Mouse (Mus musculus) stomach, postnatal 0 days (tissue): ENCODE measurements at regions not wholly inside any gene's neighbourhood (a gene's known extent, or its start where the extent isn't known, plus 50 kb on each side); places are given as distances from the start of the nearest gene placed in this dataset.

Experiments used
- CTCF ChIP-seq: IDR thresholded peaks from 2 replicates; pipeline ENCODE4 v1.5.1; 2016; ENCODE audit warnings: antibody characterized with exemption, low read depth, mild to moderate bottlenecking, moderate library complexity
- EP300 ChIP-seq: optimal IDR thresholded peaks from 2 replicates; pipeline ENCODE3; 2016; ENCODE audit warnings: antibody characterized with exemption

DNA sequence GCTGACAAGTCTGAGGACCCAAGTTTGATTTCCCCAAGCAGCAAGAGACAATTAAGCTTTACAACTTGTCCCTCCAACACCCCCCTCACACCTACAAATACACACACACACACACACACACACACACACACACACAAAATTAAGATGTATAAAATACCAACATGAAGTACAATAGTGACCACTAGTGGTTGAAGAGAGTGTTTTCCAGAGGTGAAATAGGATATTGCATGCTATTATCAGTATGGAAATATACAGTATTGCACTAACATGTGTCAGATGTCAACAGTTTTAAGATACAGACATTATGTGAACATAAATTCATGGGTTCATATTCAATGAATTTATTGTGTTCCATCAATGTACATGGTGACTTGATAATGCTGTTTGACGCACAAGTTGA lies 685.7 kb upstream of the Cdh6 start:
- TF ChIP-seq CTCF (peak; percentile 83), EP300 (no peak)
